Mouse (Mus musculus) kidney, postnatal 4 days (tissue): ENCODE data around the gene Ctxn2.

Source experiments
- DNase-seq, 2 experiments: peaks; one replicate each; pipeline ENCODE4 v3.0.0; 2021; ENCODE audit warnings: mixed read lengths in 2 of 2

Gene Ctxn2

DNA sequence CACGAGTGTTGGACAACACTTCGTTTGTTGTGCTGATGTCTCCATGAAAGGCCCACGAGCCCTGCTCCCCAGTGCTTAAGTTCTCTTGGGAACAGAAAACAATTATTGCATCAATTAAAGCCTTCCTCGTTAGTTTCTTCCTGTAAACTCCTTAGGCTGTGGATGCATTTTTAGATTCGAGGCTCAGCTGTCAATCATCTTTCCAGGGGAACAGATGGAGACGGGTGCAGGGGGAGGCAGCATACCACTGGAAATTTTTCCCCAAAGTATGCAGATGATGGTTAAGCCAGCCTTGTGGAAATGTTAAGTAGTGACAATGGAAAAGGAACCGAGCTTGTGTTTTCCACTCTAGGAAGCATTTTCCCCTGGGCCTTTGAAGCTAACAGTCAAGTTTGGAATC, 60.3 kb downstream of the Ctxn2 start:
- no peak for DNase-seq
